Mouse (Mus musculus): Measurements from ENCODE around the gene Anp32a. TPM values are rescaled to one million over a fixed set of nuclear protein-coding genes. Genes with fewer than 3 reads are reported as not detected.

The Anp32a gene
- total RNA-seq, 1 experiment = 96.0 TPM

- Histone ChIP-seq H3K9me3 (ENCODE audit: control insufficient read depth, insufficient read depth, low read depth, low read length) (no peaks in the 10 kb centered on the region), H3K27ac (ENCODE audit: insufficient read depth, low read depth, low read length, poor library complexity, severe bottlenecking) (no peak overlapping the region), H3K4me1 (ENCODE audit: control insufficient read depth in 2 of 2, insufficient read depth in 2 of 2, low read length in 2 of 2, poor library complexity in 1 of 2) (peaks cover 13 to 58% of the 10 kb centered on the region in 2 experiments), H3K4me3 (ENCODE audit: insufficient read depth in 1 of 2, low read depth in 1 of 2, low read length in 2 of 2, poor library complexity in 1 of 2, severe bottlenecking in 1 of 2) (peak overlapping the region; percentile 2 to 39; a peak in 3 of 4 replicates), H3K9ac (ENCODE audit: insufficient read depth, low read depth, low read length, poor library complexity, severe bottlenecking) (peak overlapping the region; percentile 62; the same call in 1 of the 2 replicates), H3K36me3 (ENCODE audit: control insufficient read depth, insufficient read depth, low read length, poor library complexity, severe bottlenecking) (peaks cover 6% of the 10 kb centered on the region; the same call in 1 of the 2 replicates)
- in situ Hi-C loops (cut with MboI; ENCODE audit: low sequenced_read_pairs in 2 of 2, unreplicated experiment in 2 of 2) = no loop called here
- DNase-seq (ENCODE audit: low read depth, low spot score) = no peak
- TF ChIP-seq ZNF384 (IDR thresholded peaks at IDR 0.05; ENCODE audit: low read depth, low read length) = no peak
- TF ChIP-seq HCFC1 (IDR thresholded peaks at IDR 0.05; ENCODE audit: borderline replicate concordance, insufficient read depth, low read length) = no peak
- TF ChIP-seq CHD2 (IDR thresholded peaks at IDR 0.05; ENCODE audit: low read depth, low read length) = no peak
- TF ChIP-seq ZC3H11A (IDR thresholded peaks at IDR 0.05; ENCODE audit: borderline replicate concordance, low read depth, low read length) = no peak
- no peak for TF ChIP-seq MAFK (IDR thresholded peaks at IDR 0.05; ENCODE audit: insufficient read depth, low read depth, low read length)
Observed at GRCm38 (mm10) chr9:62363619-62364018, 22.5 kb downstream of the Anp32a start.

GRCm38 (mm10) chr9:62364216-62364615 is 23.1 kb downstream of the Anp32a start:
- no peaks in the 10 kb centered on the region for H3K9me3 ChIP-seq (ENCODE audit: control insufficient read depth, insufficient read depth, low read depth, low read length)
- no peak overlapping the region for H3K27ac ChIP-seq (ENCODE audit: insufficient read depth, low read depth, low read length, poor library complexity, severe bottlenecking)
- in situ Hi-C loops (cut with MboI; ENCODE audit: low sequenced_read_pairs in 2 of 2, unreplicated experiment in 2 of 2) = no loop called here
- DNase-seq (ENCODE audit: low read depth, low spot score) = no peak
- H3K9ac ChIP-seq (ENCODE audit: insufficient read depth, low read depth, low read length, poor library complexity, severe bottlenecking) = no peak overlapping the region; the same call in 1 of the 2 replicates
- H3K4me1 ChIP-seq (ENCODE audit: control insufficient read depth in 2 of 2, insufficient read depth in 2 of 2, low read length in 2 of 2, poor library complexity in 1 of 2) = peaks cover 13 to 60% of the 10 kb centered on the region in 2 experiments
- H3K36me3 ChIP-seq (ENCODE audit: control insufficient read depth, insufficient read depth, low read length, poor library complexity, severe bottlenecking) = peaks cover 4% of the 10 kb centered on the region; the same call in 1 of the 2 replicates
- H3K4me3 ChIP-seq (ENCODE audit: insufficient read depth in 1 of 2, low read depth in 1 of 2, low read length in 2 of 2, poor library complexity in 1 of 2, severe bottlenecking in 1 of 2) = peak overlapping the region in 1 of 2 experiments; percentile 2; a peak in 1 of 4 replicates
- TF ChIP-seq ZNF384 (IDR thresholded peaks at IDR 0.05; ENCODE audit: low read depth, low read length) (no peak), MAFK (IDR thresholded peaks at IDR 0.05; ENCODE audit: insufficient read depth, low read depth, low read length) (no peak)

GRCm38 (mm10) chr9:62364831-62365230 is 23.7 kb downstream of the Anp32a start:
- in situ Hi-C loops (cut with MboI; ENCODE audit: low sequenced_read_pairs in 2 of 2, unreplicated experiment in 2 of 2) = no loop called here
- Histone ChIP-seq H3K27ac (ENCODE audit: insufficient read depth, low read depth, low read length, poor library complexity, severe bottlenecking) (no peak overlapping the region), H3K9ac (ENCODE audit: insufficient read depth, low read depth, low read length, poor library complexity, severe bottlenecking) (peak overlapping the region; percentile 31; the same call in 1 of the 2 replicates), H3K4me3 (ENCODE audit: insufficient read depth in 1 of 2, low read depth in 1 of 2, low read length in 2 of 2, poor library complexity in 1 of 2, severe bottlenecking in 1 of 2) (no peak overlapping the region), H3K36me3 (ENCODE audit: control insufficient read depth, insufficient read depth, low read length, poor library complexity, severe bottlenecking) (peaks cover 3% of the 10 kb centered on the region; the same call in 1 of the 2 replicates), H3K4me1 (ENCODE audit: control insufficient read depth in 2 of 2, insufficient read depth in 2 of 2, low read length in 2 of 2, poor library complexity in 1 of 2) (peaks cover 8 to 61% of the 10 kb centered on the region in 2 experiments), H3K9me3 (ENCODE audit: control insufficient read depth, insufficient read depth, low read depth, low read length) (no peaks in the 10 kb centered on the region)
- DNase-seq (ENCODE audit: low read depth, low spot score) = no peak
- TF ChIP-seq MAFK (IDR thresholded peaks at IDR 0.05; ENCODE audit: insufficient read depth, low read depth, low read length) (no peak), HCFC1 (IDR thresholded peaks at IDR 0.05; ENCODE audit: borderline replicate concordance, insufficient read depth, low read length) (no peak), ZC3H11A (IDR thresholded peaks at IDR 0.05; ENCODE audit: borderline replicate concordance, low read depth, low read length) (no peak), ZNF384 (IDR thresholded peaks at IDR 0.05; ENCODE audit: low read depth, low read length) (no peak), CHD2 (IDR thresholded peaks at IDR 0.05; ENCODE audit: low read depth, low read length) (no peak)

GRCm38 (mm10) chr9:62365326-62366080 is 24.4 kb downstream of the Anp32a start:
- no peak for DNase-seq (ENCODE audit: low read depth, low spot score)
- Histone ChIP-seq H3K36me3 (ENCODE audit: control insufficient read depth, insufficient read depth, low read length, poor library complexity, severe bottlenecking) (peaks cover 3% of the 10 kb centered on the region; the same call in 1 of the 2 replicates), H3K9ac (ENCODE audit: insufficient read depth, low read depth, low read length, poor library complexity, severe bottlenecking) (no peak overlapping the region), H3K9me3 (ENCODE audit: control insufficient read depth, insufficient read depth, low read depth, low read length) (no peaks in the 10 kb centered on the region), H3K4me3 (ENCODE audit: insufficient read depth in 1 of 2, low read depth in 1 of 2, low read length in 2 of 2, poor library complexity in 1 of 2, severe bottlenecking in 1 of 2) (no peak overlapping the region), H3K27ac (ENCODE audit: insufficient read depth, low read depth, low read length, poor library complexity, severe bottlenecking) (no peak overlapping the region), H3K4me1 (ENCODE audit: control insufficient read depth in 2 of 2, insufficient read depth in 2 of 2, low read length in 2 of 2, poor library complexity in 1 of 2) (peaks cover 9 to 59% of the 10 kb centered on the region in 2 experiments)
- TF ChIP-seq MAFK (IDR thresholded peaks at IDR 0.05; ENCODE audit: insufficient read depth, low read depth, low read length) (no peak), CHD2 (IDR thresholded peaks at IDR 0.05; ENCODE audit: low read depth, low read length) (no peak), HCFC1 (IDR thresholded peaks at IDR 0.05; ENCODE audit: borderline replicate concordance, insufficient read depth, low read length) (no peak), ZC3H11A (IDR thresholded peaks at IDR 0.05; ENCODE audit: borderline replicate concordance, low read depth, low read length) (no peak), ZNF384 (IDR thresholded peaks at IDR 0.05; ENCODE audit: low read depth, low read length) (no peak)
- in situ Hi-C loops (cut with MboI; ENCODE audit: low sequenced_read_pairs in 2 of 2, unreplicated experiment in 2 of 2) = no loop called here

Measured in ES-E14 (cell line).